Mouse (Mus musculus) embryonic facial prominence, embryonic 13.5 days (tissue): ENCODE results near the gene Pip5kl1. TPM values are rescaled to one million over a fixed set of nuclear protein-coding genes. Genes with fewer than 3 reads are reported as not detected.

ENCODE experiments used
- ATAC-seq: fragments of 200-750 bp; cut with Nextera tagmentation; 2 replicates; pipeline ENCODE4 v1.8.0; 2017; ENCODE audit warnings: low read depth; ENCODE audit not compliant: insufficient number of reproducible peaks, insufficient read depth, low FRiP score, low TSS enrichment
- H3K27ac ChIP-seq: fragments of 300-500 bp; sonication (generic); 2 replicates; pipeline ENCODE4 v1.5.1; 2015; ENCODE audit warnings: moderate library complexity, mild to moderate bottlenecking, inconsistent platforms
- H3K27me3 ChIP-seq: fragments of 300-500 bp; sonication (generic); 2 replicates; pipeline ENCODE4 v1.6.1; 2015; ENCODE audit warnings: mild to moderate bottlenecking, inconsistent platforms
- H3K36me3 ChIP-seq: fragments of 300-500 bp; sonication (generic); 2 replicates; pipeline ENCODE4 v1.6.1; 2015; ENCODE audit warnings: mild to moderate bottlenecking, inconsistent platforms
- H3K4me1 ChIP-seq: fragments of 300-500 bp; sonication (generic); 2 replicates; pipeline ENCODE4 v1.6.1; 2015; ENCODE audit warnings: inconsistent platforms
- H3K4me2 ChIP-seq: fragments of 300-500 bp; sonication (generic); 2 replicates; pipeline ENCODE4 v1.6.1; 2015; ENCODE audit warnings: moderate library complexity, mild to moderate bottlenecking, inconsistent platforms
- H3K4me3 ChIP-seq: fragments of 300-500 bp; sonication (generic); 2 replicates; pipeline ENCODE4 v1.5.1; 2015; ENCODE audit warnings: mild to moderate bottlenecking, inconsistent platforms
- H3K9ac ChIP-seq: fragments of 300-500 bp; sonication (generic); 2 replicates; pipeline ENCODE4 v1.6.1; 2015; ENCODE audit warnings: mild to moderate bottlenecking, inconsistent platforms
- H3K9me3 ChIP-seq: fragments of 300-500 bp; sonication (generic); 2 replicates; pipeline ENCODE4 v1.6.1; 2016; ENCODE audit warnings: inconsistent platforms
- WGBS: fragments of 180-500 bp; shearing (Covaris S2); methylation state at CpG from one replicate; pipeline ENCODE4 v1.1.7; 2015; ENCODE audit warnings: mixed read lengths; 5-methylcytosine and 5-hydroxymethylcytosine counted together
- polyA plus RNA-seq: library from polyadenylated mRNA; unstranded; fragments of >200 nt; fragmentation: Nextera tagmentation; extraction: Ambion mirVana; gene quantifications from 2 replicates; pipeline ENCODE4 v1.2.1, GENCODE M21; 2015

The Pip5kl1 gene
- polyA plus RNA-seq, 1 experiment from 2014 or later: 1.1 TPM

- no peak overlapping the region for H3K4me3 ChIP-seq
- H3K27me3 ChIP-seq: no peaks in the 10 kb centered on the region
- no peaks in the 10 kb centered on the region for H3K9me3 ChIP-seq
- peaks cover 25% of the 10 kb centered on the region for H3K36me3 ChIP-seq
- H3K9ac ChIP-seq: no peak overlapping the region
- H3K27ac ChIP-seq: no peak overlapping the region
- H3K4me1 ChIP-seq: peaks cover 27% of the 10 kb centered on the region
- ATAC-seq: no peak
- WGBS: 64% methylated on average over 11 of the region's 11 CpGs
- H3K4me2 ChIP-seq: peak overlapping the region; percentile 75
These were observed 14.7 kb downstream of the Pip5kl1 start for GRCm38 (mm10) chr2:32589213-32589795.

- Histone ChIP-seq H3K9ac (no peak overlapping the region), H3K4me2 (no peak overlapping the region), H3K27ac (no peak overlapping the region), H3K4me1 (peaks cover 27% of the 10 kb centered on the region), H3K27me3 (no peaks in the 10 kb centered on the region), H3K4me3 (no peak overlapping the region), H3K9me3 (no peaks in the 10 kb centered on the region), H3K36me3 (peaks cover 34% of the 10 kb centered on the region)
- no peak for ATAC-seq
- 73% methylated on average over 10 of the region's 10 CpGs for WGBS
These were observed 15.6 kb downstream of the Pip5kl1 start for GRCm38 (mm10) chr2:32590224-32590623.

- Histone ChIP-seq H3K27me3 (no peaks in the 10 kb centered on the region), H3K4me1 (peaks cover 27% of the 10 kb centered on the region), H3K9ac (no peak overlapping the region), H3K4me2 (no peak overlapping the region), H3K9me3 (no peaks in the 10 kb centered on the region), H3K27ac (no peak overlapping the region), H3K4me3 (no peak overlapping the region), H3K36me3 (peaks cover 42% of the 10 kb centered on the region)
- no peak for ATAC-seq
- 69% methylated on average over 6 of the region's 6 CpGs for WGBS
These were observed 16.7 kb downstream of the Pip5kl1 start for GRCm38 (mm10) chr2:32591249-32591648.

- no peak for ATAC-seq
- 93% methylated on average over 13 of the region's 13 CpGs for WGBS
- no peaks in the 10 kb centered on the region for H3K27me3 ChIP-seq
These were observed 22.1 kb downstream of the Pip5kl1 start for GRCm38 (mm10) chr2:32596725-32597124.

GRCm38 (mm10) chr2:32597248-32597647 is 22.7 kb downstream of the Pip5kl1 start:
- ATAC-seq: no peak
- H3K9ac ChIP-seq: 0 out of 2 replicates have a peak overlapping the region, but pooled peaks have one; percentile 11
- peaks cover 46% of the 10 kb centered on the region for H3K36me3 ChIP-seq
- H3K9me3 ChIP-seq: no peaks in the 10 kb centered on the region
- 90% methylated on average over 5 of the region's 5 CpGs for WGBS
- no peaks in the 10 kb centered on the region for H3K27me3 ChIP-seq
- H3K27ac ChIP-seq: no peak overlapping the region
- no peak overlapping the region for H3K4me3 ChIP-seq
- peaks cover 15% of the 10 kb centered on the region for H3K4me1 ChIP-seq
- H3K4me2 ChIP-seq: no peak overlapping the region

More at GRCm38 (mm10) chr2:32596725-32597124, 22.1 kb downstream of the Pip5kl1 start:
- peaks cover 10% of the 10 kb centered on the region for H3K4me1 ChIP-seq
- H3K9me3 ChIP-seq: no peaks in the 10 kb centered on the region
- H3K27ac ChIP-seq: no peak overlapping the region
- peaks cover 46% of the 10 kb centered on the region for H3K36me3 ChIP-seq
- no peak overlapping the region for H3K4me3 ChIP-seq
- H3K9ac ChIP-seq: no peak overlapping the region
- H3K4me2 ChIP-seq: no peak overlapping the region

- no peaks in the 10 kb centered on the region for H3K9me3 ChIP-seq
- no peak overlapping the region for H3K4me2 ChIP-seq
- H3K27ac ChIP-seq: no peak overlapping the region
- peaks cover 46% of the 10 kb centered on the region for H3K36me3 ChIP-seq
- H3K9ac ChIP-seq: no peak overlapping the region
- H3K4me3 ChIP-seq: no peak overlapping the region
- H3K4me1 ChIP-seq: peaks cover 19% of the 10 kb centered on the region
- no peaks in the 10 kb centered on the region for H3K27me3 ChIP-seq
- 86% methylated on average over 5 of the region's 5 CpGs for WGBS
- no peak for ATAC-seq
These were observed 23.1 kb downstream of the Pip5kl1 start for GRCm38 (mm10) chr2:32597699-32598098.

- WGBS: 89% methylated on average over 8 of the region's 8 CpGs
- ATAC-seq: no peak
- H3K9me3 ChIP-seq: no peaks in the 10 kb centered on the region
These were observed 23.9 kb downstream of the Pip5kl1 start for GRCm38 (mm10) chr2:32598506-32598905.

GRCm38 (mm10) chr2:32599409-32599808 is 24.8 kb downstream of the Pip5kl1 start, which contains the start of gene St6galnac6:
TSS of gene St6galnac6 (plus strand) at chr2:32599709.
- Histone ChIP-seq H3K4me3 (no peak within 1 kb of the TSS), H3K36me3 (peaks cover 34% of the 10 kb centered on the region), H3K4me2 (no peak within 1 kb of the TSS), H3K27me3 (no peaks in the 10 kb centered on the region), H3K27ac (no peak within 1 kb of the TSS), H3K4me1 (peaks cover 19% of the 10 kb centered on the region), H3K9me3 (no peaks in the 10 kb centered on the region), H3K9ac (no peak within 1 kb of the TSS)
- whole genome bisulfite sequencing: 99% methylated on average over 3 of the region's 3 CpGs
- ATAC-seq: no peak

More at GRCm38 (mm10) chr2:32598506-32598905, 23.9 kb downstream of the Pip5kl1 start:
- Histone ChIP-seq H3K4me3 (no peak overlapping the region), H3K27ac (no peak overlapping the region), H3K9ac (no peak overlapping the region), H3K4me2 (no peak overlapping the region), H3K36me3 (peaks cover 43% of the 10 kb centered on the region), H3K4me1 (peaks cover 19% of the 10 kb centered on the region), H3K27me3 (no peaks in the 10 kb centered on the region)

- 24% methylated on average over 8 of the region's 8 CpGs for WGBS
- Histone ChIP-seq H3K9ac (no peak overlapping the region), H3K36me3 (peaks cover 17% of the 10 kb centered on the region), H3K27ac (peak overlapping the region; percentile 82), H3K4me3 (no peak overlapping the region), H3K4me2 (peak overlapping the region; percentile 56), H3K4me1 (peaks cover 22% of the 10 kb centered on the region), H3K27me3 (no peaks in the 10 kb centered on the region), H3K9me3 (no peaks in the 10 kb centered on the region)
- ATAC-seq: no peak; the same call in 1 of the 2 replicates
These were observed 26.9 kb downstream of the Pip5kl1 start for GRCm38 (mm10) chr2:32601417-32602065.

- H3K36me3 ChIP-seq: peaks cover 6% of the 10 kb centered on the region
- peak overlapping the region; percentile 30 for H3K4me3 ChIP-seq
- H3K27me3 ChIP-seq: no peaks in the 10 kb centered on the region
- ATAC-seq: no peak
- H3K9ac ChIP-seq: peak overlapping the region; percentile 63
- peak overlapping the region; percentile 82 for H3K27ac ChIP-seq
- peaks cover 27% of the 10 kb centered on the region for H3K4me1 ChIP-seq
- no peaks in the 10 kb centered on the region for H3K9me3 ChIP-seq
- under 1% methylated on average over 11 of the region's 11 CpGs for WGBS
- peak overlapping the region; percentile 56 for H3K4me2 ChIP-seq
These were observed 28.0 kb downstream of the Pip5kl1 start for GRCm38 (mm10) chr2:32602600-32603054.

GRCm38 (mm10) chr2:32604631-32605030 is 30.0 kb downstream of the Pip5kl1 start:
- Histone ChIP-seq H3K4me2 (no peak overlapping the region), H3K27ac (no peak overlapping the region), H3K9me3 (no peaks in the 10 kb centered on the region), H3K9ac (no peak overlapping the region), H3K4me3 (no peak overlapping the region), H3K27me3 (no peaks in the 10 kb centered on the region), H3K4me1 (peaks cover 45% of the 10 kb centered on the region), H3K36me3 (no peaks in the 10 kb centered on the region)
- 48% methylated on average over 10 of the region's 10 CpGs for WGBS
- no peak for ATAC-seq
